Mouse (Mus musculus): ENCODE results near the gene Col26a1. TPM values are rescaled to one million over a fixed set of nuclear protein-coding genes. Genes with fewer than 3 reads are reported as not detected.
A peak's percentile ranks its signal among the peaks of the same experiment; 100 is the strongest.

Col26a1 gene
- polyA plus RNA-seq, 1 experiment from 2014 or later = 16.7 TPM

- no peaks in the 10 kb centered on the region for H3K4me1 ChIP-seq (replicated peaks; ENCODE audit: control insufficient read depth, insufficient read depth, low read length)
- H3K4me2 ChIP-seq (ENCODE audit: low read length) = no peak overlapping the region
- H3K9me3 ChIP-seq (ENCODE audit: control insufficient read depth, low read length) = no peaks in the 10 kb centered on the region
- ATAC-seq = no peak
- 85% methylated on average over 8 of the region's 8 CpGs for WGBS
- no peak overlapping the region for H3K27ac ChIP-seq (ENCODE audit: low read length)
- H3K36me3 ChIP-seq (ENCODE audit: control insufficient read depth, insufficient read depth) = no peaks in the 10 kb centered on the region
- H3K27me3 ChIP-seq (replicated peaks; ENCODE audit: control insufficient read depth, insufficient read depth, low read length) = no peaks in the 10 kb centered on the region
- H3K4me3 ChIP-seq (replicated peaks; ENCODE audit: low read length) = no peak overlapping the region
- no peak overlapping the region for H3K9ac ChIP-seq (replicated peaks; ENCODE audit: low read depth, low read length)
These were observed 61.0 kb downstream of the Col26a1 start for GRCm38 (mm10) chr5:136821971-136822370.

- Histone ChIP-seq H3K27me3 (replicated peaks; ENCODE audit: control insufficient read depth, insufficient read depth, low read length) (no peaks in the 10 kb centered on the region), H3K36me3 (ENCODE audit: control insufficient read depth, insufficient read depth) (no peaks in the 10 kb centered on the region), H3K4me1 (replicated peaks; ENCODE audit: control insufficient read depth, insufficient read depth, low read length) (no peaks in the 10 kb centered on the region), H3K4me2 (ENCODE audit: low read length) (no peak overlapping the region), H3K9me3 (ENCODE audit: control insufficient read depth, low read length) (no peaks in the 10 kb centered on the region), H3K4me3 (replicated peaks; ENCODE audit: low read length) (no peak overlapping the region), H3K9ac (replicated peaks; ENCODE audit: low read depth, low read length) (no peak overlapping the region), H3K27ac (ENCODE audit: low read length) (no peak overlapping the region)
- no peak for ATAC-seq
- WGBS = 78% methylated on average over 2 of the region's 2 CpGs
These were observed 62.1 kb downstream of the Col26a1 start for GRCm38 (mm10) chr5:136820911-136821310.

- H3K9me3 ChIP-seq (ENCODE audit: control insufficient read depth, low read length) = no peaks in the 10 kb centered on the region
- no peak overlapping the region for H3K4me3 ChIP-seq (replicated peaks; ENCODE audit: low read length)
- 83% methylated on average over 11 of the region's 11 CpGs for WGBS
- no peaks in the 10 kb centered on the region for H3K36me3 ChIP-seq (ENCODE audit: control insufficient read depth, insufficient read depth)
- no peak for ATAC-seq
- H3K4me1 ChIP-seq (replicated peaks; ENCODE audit: control insufficient read depth, insufficient read depth, low read length) = no peaks in the 10 kb centered on the region
- no peak overlapping the region for H3K9ac ChIP-seq (replicated peaks; ENCODE audit: low read depth, low read length)
- no peak overlapping the region for H3K27ac ChIP-seq (ENCODE audit: low read length)
- no peaks in the 10 kb centered on the region for H3K27me3 ChIP-seq (replicated peaks; ENCODE audit: control insufficient read depth, insufficient read depth, low read length)
- H3K4me2 ChIP-seq (ENCODE audit: low read length) = no peak overlapping the region
These were observed 63.3 kb downstream of the Col26a1 start for GRCm38 (mm10) chr5:136819686-136820085.

- Histone ChIP-seq H3K4me1 (replicated peaks; ENCODE audit: control insufficient read depth, insufficient read depth, low read length) (peaks cover 6% of the 10 kb centered on the region; the same call in 1 of the 2 replicates), H3K36me3 (ENCODE audit: control insufficient read depth, insufficient read depth) (no peaks in the 10 kb centered on the region), H3K27ac (ENCODE audit: low read length) (no peak overlapping the region), H3K9ac (replicated peaks; ENCODE audit: low read depth, low read length) (no peak overlapping the region), H3K27me3 (replicated peaks; ENCODE audit: control insufficient read depth, insufficient read depth, low read length) (no peaks in the 10 kb centered on the region), H3K4me2 (ENCODE audit: low read length) (peak overlapping the region; percentile 37), H3K4me3 (replicated peaks; ENCODE audit: low read length) (0 out of 2 replicates have a peak overlapping the region, but pooled peaks have one; percentile 7), H3K9me3 (ENCODE audit: control insufficient read depth, low read length) (no peaks in the 10 kb centered on the region)
- WGBS = 53% methylated on average over 30 of the region's 30 CpGs
- no peak for ATAC-seq
These were observed 72.3 kb downstream of the Col26a1 start for GRCm38 (mm10) chr5:136810539-136811374.

- WGBS = 79% methylated on average over 16 of the region's 16 CpGs
- no peak overlapping the region for H3K4me2 ChIP-seq (ENCODE audit: low read length)
- H3K36me3 ChIP-seq (ENCODE audit: control insufficient read depth, insufficient read depth) = no peaks in the 10 kb centered on the region
- no peak overlapping the region for H3K27ac ChIP-seq (ENCODE audit: low read length)
- no peak overlapping the region for H3K9ac ChIP-seq (replicated peaks; ENCODE audit: low read depth, low read length)
- no peaks in the 10 kb centered on the region for H3K9me3 ChIP-seq (ENCODE audit: control insufficient read depth, low read length)
- H3K4me3 ChIP-seq (replicated peaks; ENCODE audit: low read length) = no peak overlapping the region
- ATAC-seq = no peak
- peaks cover 14% of the 10 kb centered on the region for H3K4me1 ChIP-seq (replicated peaks; ENCODE audit: control insufficient read depth, insufficient read depth, low read length)
- H3K27me3 ChIP-seq (replicated peaks; ENCODE audit: control insufficient read depth, insufficient read depth, low read length) = no peaks in the 10 kb centered on the region
These were observed 76.5 kb downstream of the Col26a1 start for GRCm38 (mm10) chr5:136806379-136807056.

- WGBS = 74% methylated on average over 6 of the region's 6 CpGs
- no peak overlapping the region for H3K9ac ChIP-seq (replicated peaks; ENCODE audit: low read depth, low read length)
- peaks cover 8% of the 10 kb centered on the region for H3K4me1 ChIP-seq (replicated peaks; ENCODE audit: control insufficient read depth, insufficient read depth, low read length)
- no peak overlapping the region for H3K4me3 ChIP-seq (replicated peaks; ENCODE audit: low read length)
- no peaks in the 10 kb centered on the region for H3K27me3 ChIP-seq (replicated peaks; ENCODE audit: control insufficient read depth, insufficient read depth, low read length)
- no peak overlapping the region for H3K4me2 ChIP-seq (ENCODE audit: low read length)
- H3K9me3 ChIP-seq (ENCODE audit: control insufficient read depth, low read length) = no peaks in the 10 kb centered on the region
- no peak overlapping the region for H3K27ac ChIP-seq (ENCODE audit: low read length)
- no peaks in the 10 kb centered on the region for H3K36me3 ChIP-seq (ENCODE audit: control insufficient read depth, insufficient read depth)
- no peak for ATAC-seq
These were observed 78.0 kb downstream of the Col26a1 start for GRCm38 (mm10) chr5:136805019-136805418.

GRCm38 (mm10) chr5:136804246-136804645 is 78.8 kb downstream of the Col26a1 start:
- no peak for ATAC-seq
- no peaks in the 10 kb centered on the region for H3K36me3 ChIP-seq (ENCODE audit: control insufficient read depth, insufficient read depth)
- no peak overlapping the region for H3K4me2 ChIP-seq (ENCODE audit: low read length)
- H3K9me3 ChIP-seq (ENCODE audit: control insufficient read depth, low read length) = no peaks in the 10 kb centered on the region
- H3K4me1 ChIP-seq (replicated peaks; ENCODE audit: control insufficient read depth, insufficient read depth, low read length) = peaks cover 8% of the 10 kb centered on the region
- 35% methylated on average over 1 of the region's 1 CpGs for WGBS
- no peak overlapping the region for H3K9ac ChIP-seq (replicated peaks; ENCODE audit: low read depth, low read length)
- H3K27me3 ChIP-seq (replicated peaks; ENCODE audit: control insufficient read depth, insufficient read depth, low read length) = no peaks in the 10 kb centered on the region
- no peak overlapping the region for H3K27ac ChIP-seq (ENCODE audit: low read length)
- no peak overlapping the region for H3K4me3 ChIP-seq (replicated peaks; ENCODE audit: low read length)

- Histone ChIP-seq H3K4me1 (replicated peaks; ENCODE audit: control insufficient read depth, insufficient read depth, low read length) (peaks cover 8% of the 10 kb centered on the region), H3K4me3 (replicated peaks; ENCODE audit: low read length) (peak overlapping the region; percentile 1; the same call in 1 of the 2 replicates), H3K9ac (replicated peaks; ENCODE audit: low read depth, low read length) (0 out of 2 replicates have a peak overlapping the region, but pooled peaks have one; percentile 30), H3K27me3 (replicated peaks; ENCODE audit: control insufficient read depth, insufficient read depth, low read length) (no peaks in the 10 kb centered on the region), H3K36me3 (ENCODE audit: control insufficient read depth, insufficient read depth) (no peaks in the 10 kb centered on the region), H3K27ac (ENCODE audit: low read length) (no peak overlapping the region), H3K9me3 (ENCODE audit: control insufficient read depth, low read length) (no peaks in the 10 kb centered on the region), H3K4me2 (ENCODE audit: low read length) (peak overlapping the region; percentile 47)
- 4% methylated on average over 17 of the region's 17 CpGs for WGBS
- ATAC-seq = no peak; the same call in 1 of the 2 replicates
These were observed 80.3 kb downstream of the Col26a1 start for GRCm38 (mm10) chr5:136802732-136803131.

GRCm38 (mm10) chr5:136796917-136797316 is 86.1 kb downstream of the Col26a1 start:
- H3K4me1 ChIP-seq (replicated peaks; ENCODE audit: control insufficient read depth, insufficient read depth, low read length) = no peaks in the 10 kb centered on the region
- no peak for ATAC-seq
- no peak overlapping the region for H3K4me2 ChIP-seq (ENCODE audit: low read length)
- H3K9ac ChIP-seq (replicated peaks; ENCODE audit: low read depth, low read length) = no peak overlapping the region
- H3K9me3 ChIP-seq (ENCODE audit: control insufficient read depth, low read length) = no peaks in the 10 kb centered on the region
- H3K27me3 ChIP-seq (replicated peaks; ENCODE audit: control insufficient read depth, insufficient read depth, low read length) = no peaks in the 10 kb centered on the region
- no peak overlapping the region for H3K4me3 ChIP-seq (replicated peaks; ENCODE audit: low read length)
- no peaks in the 10 kb centered on the region for H3K36me3 ChIP-seq (ENCODE audit: control insufficient read depth, insufficient read depth)
- 36% methylated on average over 2 of the region's 2 CpGs for WGBS
- no peak overlapping the region for H3K27ac ChIP-seq (ENCODE audit: low read length)

All from forebrain, embryonic 16.5 days (tissue).